20 mouse cellular contexts compared by ENCODE assay signal in genomic region chr19:37348331-37348730, GRCm38 (mm10). TPM values are rescaled to one million over a fixed set of nuclear protein-coding genes. Genes with fewer than 3 reads are reported as not detected.
DNase-seq lines count a peak whose midpoint lies in the region; ATAC-seq and TF ChIP-seq lines count a peak whose summit lies in the region.
"Had no signal": no experiment of that assay in that cellular context is flagged by ENCODE, and none has a peak within 500 bp of the region (broad histone marks: within the 10 kb centered on the region; RNA-seq: fewer than 3 reads in every experiment).

No protein-coding gene starts in this region.

- no peaks in the 10 kb centered on the region for H3K27me3 ChIP-seq in heart, embryonic 13.5 days (replicated peaks)
- H3K27me3 ChIP-seq in midbrain, embryonic 13.5 days: no peaks in the 10 kb centered on the region
- H3K27me3 ChIP-seq: limb, embryonic 12.5 days; liver, embryonic 15.5 days; neural tube, embryonic 12.5 days had no signal

- TF ChIP-seq CTCF in brain, embryonic 14.5 days (IDR thresholded peaks at IDR 0.05; ENCODE audit: borderline replicate concordance, extremely low read depth, insufficient read depth, insufficient read length): no peak

- H3K4me2 ChIP-seq in heart, embryonic 13.5 days: peak overlapping the region; percentile 27; the same call in 1 of the 2 replicates
- H3K4me2 ChIP-seq in midbrain, embryonic 13.5 days (replicated peaks): no peak overlapping the region
- H3K4me2 ChIP-seq: limb, embryonic 12.5 days; liver, embryonic 15.5 days; neural tube, embryonic 12.5 days had no signal

- DNase-seq in heart, adult 18-20 months: peak; percentile 30 to 38
- no peak for DNase-seq in heart, adult 8-10 months (ENCODE audit: low spot score)
- peak; percentile 55 for DNase-seq in adrenal gland, postnatal 14 days
- peak; percentile 18 for DNase-seq in brain, embryonic 14.5 days (ENCODE audit: low read depth)
- no peak for DNase-seq in retina, embryonic 14.5 days (ENCODE audit: low spot score)
- DNase-seq in left cerebral cortex, adult 18-20 months (ENCODE audit: low spot score in 2 of 2): no peak
- DNase-seq: kidney, postnatal 10 days; layer of hippocampus, adult 9-11 months; midbrain, embryonic 14.5 days; right cerebral cortex, adult 18-20 months; spleen, adult 18-20 months had no signal

- H3K4me3 ChIP-seq in heart, embryonic 13.5 days: no peak overlapping the region
- H3K4me3 ChIP-seq in midbrain, embryonic 13.5 days (replicated peaks): no peak overlapping the region
- H3K4me3 ChIP-seq: limb, embryonic 12.5 days; liver, embryonic 15.5 days; neural tube, embryonic 12.5 days had no signal

- H3K4me1 ChIP-seq in heart, embryonic 13.5 days: peaks cover 34% of the 10 kb centered on the region
- H3K4me1 ChIP-seq in midbrain, embryonic 13.5 days (replicated peaks): no peaks in the 10 kb centered on the region
- H3K4me1 ChIP-seq: limb, embryonic 12.5 days; neural tube, embryonic 12.5 days had no signal

- H3K36me3 ChIP-seq in heart, embryonic 13.5 days: peaks cover 18% of the 10 kb centered on the region
- peaks cover 7% of the 10 kb centered on the region for H3K36me3 ChIP-seq in midbrain, embryonic 13.5 days
- H3K36me3 ChIP-seq: neural tube, embryonic 12.5 days had no signal

- H3K9me3 ChIP-seq in heart, embryonic 13.5 days: peaks cover 8% of the 10 kb centered on the region; the same call in 1 of the 2 replicates
- H3K9me3 ChIP-seq in midbrain, embryonic 13.5 days: no peaks in the 10 kb centered on the region
- H3K9me3 ChIP-seq: limb, embryonic 12.5 days; liver, embryonic 15.5 days; neural tube, embryonic 12.5 days had no signal

- WGBS in heart, embryonic 13.5 days: 59% methylated on average over 10 of the region's 10 CpGs
- WGBS in midbrain, embryonic 13.5 days: 87% methylated on average over 10 of the region's 10 CpGs

- no peak overlapping the region for H3K9ac ChIP-seq in heart, embryonic 13.5 days
- no peak overlapping the region for H3K9ac ChIP-seq in midbrain, embryonic 13.5 days (replicated peaks)
- H3K9ac ChIP-seq: limb, embryonic 12.5 days; liver, embryonic 15.5 days; neural tube, embryonic 12.5 days had no signal

- peak overlapping the region; percentile 80 for H3K27ac ChIP-seq in heart, embryonic 13.5 days (replicated peaks)
- no peak overlapping the region for H3K27ac ChIP-seq in midbrain, embryonic 13.5 days
- H3K27ac ChIP-seq: limb, embryonic 12.5 days; liver, embryonic 15.5 days; macrophage; neural tube, embryonic 12.5 days; stomach, postnatal 0 days had no signal

- ATAC-seq in heart, embryonic 13.5 days (ENCODE audit: extremely low read depth, insufficient number of reproducible peaks, low FRiP score, low TSS enrichment): no peak
- ATAC-seq in midbrain, embryonic 13.5 days: no peak
- ATAC-seq: activated CD4-positive, CD25-positive, alpha-beta regulatory T cell, adult 4 months; CD4-positive, CD25-positive, alpha-beta regulatory T cell, adult 4 months had no signal

- no peak for TF ChIP-seq POLR2A in brain, embryonic 14.5 days (IDR thresholded peaks at IDR 0.05; ENCODE audit: borderline replicate concordance, extremely low read depth, insufficient read depth, insufficient read length, poor library complexity, severe bottlenecking)

RNA-seq across cellular contexts. Expression of gene Ide, which starts 10.7 kb away (rescaled TPM):
- total RNA-seq in heart, adult 18-20 months (2021): 10 to 100 TPM; 59.2 to 97.0 TPM
- 100 to 1,000 TPM in 1 of 4 experiments, 10 to 100 TPM in 3; 54.5 to 105 (median 65.6) TPM for total RNA-seq in heart, adult 8-10 months (2022)
- 76.9 and 81.1 TPM in 2 replicates for total RNA-seq in adrenal gland, postnatal 14 days (2021)
- polyA plus RNA-seq in brain, embryonic 14.5 days (2012; rRNA removed): 18.9 and 24.7 TPM in 2 replicates
- polyA plus RNA-seq in heart, embryonic 13.5 days (2015; fragmentation: Nextera tagmentation; extraction: Ambion mirVana): 52.5 and 59.0 TPM in 2 replicates
- 34.2 and 34.4 TPM in 2 replicates for polyA plus RNA-seq in midbrain, embryonic 13.5 days (2015; fragmentation: Nextera tagmentation; extraction: Ambion mirVana)
- total RNA-seq in left cerebral cortex, adult 18-20 months (2021): 10 to 100 TPM; 55.4 to 58.1 TPM

RNA-seq across cellular contexts. Expression of gene Kif11, which starts 27.9 kb away (rescaled TPM):
- total RNA-seq in heart, adult 18-20 months (2021): under 1 TPM; 0.40 to 0.49 TPM
- total RNA-seq in heart, adult 8-10 months (2022): under 1 TPM; 0.19 to 0.80 (median 0.44) TPM
- total RNA-seq in adrenal gland, postnatal 14 days (2021): 10.3 and 12.5 TPM in 2 replicates
- polyA plus RNA-seq in brain, embryonic 14.5 days (2012; rRNA removed): 18.5 and 28.8 TPM in 2 replicates
- polyA plus RNA-seq in heart, embryonic 13.5 days (2015; fragmentation: Nextera tagmentation; extraction: Ambion mirVana): 39.5 and 42.0 TPM in 2 replicates
- 27.1 and 29.0 TPM in 2 replicates for polyA plus RNA-seq in midbrain, embryonic 13.5 days (2015; fragmentation: Nextera tagmentation; extraction: Ambion mirVana)
- total RNA-seq in left cerebral cortex, adult 18-20 months (2021): under 1 TPM; 0.45 to 0.53 TPM

Comparison
In these comparisons a context has a peak if more than half of its experiments do, and no peak if none do; other contexts are left out.
1. DNase-seq: peak in heart, adult 18-20 months (2 of 2), adrenal gland, postnatal 14 days (single experiment) and brain, embryonic 14.5 days (single experiment); none in heart, adult 8-10 months (single experiment), retina, embryonic 14.5 days (single experiment) and left cerebral cortex, adult 18-20 months (0 of 2).